Mouse (Mus musculus) small intestine, adult 2 months (tissue): ENCODE data around the gene Wwtr1. TPM values are rescaled to one million over a fixed set of nuclear protein-coding genes. Genes with fewer than 3 reads are reported as not detected.

ENCODE experiments used
- H3K27ac ChIP-seq: fragments of 200-500 bp; 2 replicates; pipeline ENCODE4 v1.5.1; 2012; ENCODE audit warnings: low read depth, low read length, control low read depth, inconsistent platforms; ENCODE audit not compliant: insufficient read depth
- H3K27me3 ChIP-seq: fragments of 200-500 bp; 2 replicates; pipeline ENCODE4 v1.6.1; 2012; ENCODE audit warnings: mild to moderate bottlenecking, moderate library complexity, low read length, inconsistent platforms; ENCODE audit not compliant: control insufficient read depth, insufficient read depth
- H3K36me3 ChIP-seq: fragments of 200-500 bp; 2 replicates; pipeline ENCODE4 v1.6.1; 2012; ENCODE audit warnings: mild to moderate bottlenecking, low read length, control low read depth, inconsistent platforms; ENCODE audit not compliant: control insufficient read depth, insufficient read depth
- H3K4me1 ChIP-seq: fragments of 200-500 bp; 2 replicates; pipeline ENCODE4 v1.6.1; 2012; ENCODE audit warnings: low read length, inconsistent platforms, mixed read lengths; ENCODE audit not compliant: control insufficient read depth, insufficient read depth, insufficient read length
- H3K4me3 ChIP-seq: fragments of 200-500 bp; 2 replicates; pipeline ENCODE4 v1.5.1; 2012; ENCODE audit warnings: low read depth, mild to moderate bottlenecking, control low read depth, inconsistent platforms, low read length, moderate library complexity
- CTCF ChIP-seq: fragments of 200-500 bp; IDR thresholded peaks from 2 replicates; pipeline ENCODE4 v1.5.1; 2012; ENCODE audit warnings: low read depth, mild to moderate bottlenecking, control low read depth, inconsistent platforms, low read length, moderate library complexity, mixed read lengths; ENCODE audit not compliant: insufficient replicate concordance, insufficient read length; ENCODE audit errors: extremely low read depth
- POLR2A ChIP-seq: fragments of 200-500 bp; IDR thresholded peaks from 2 replicates; pipeline ENCODE4 v1.6.1; 2012; ENCODE audit warnings: low read depth, mild to moderate bottlenecking, control low read depth, inconsistent platforms, low read length, moderate library complexity
- WGBS: fragments of 180-500 bp; shearing (Covaris S2); methylation state at CpG from one replicate; pipeline ENCODE4 v1.1.7; 2018; 5-methylcytosine and 5-hydroxymethylcytosine counted together
- polyA plus RNA-seq: library from polyadenylated mRNA; depleted of rRNA; stranded (reverse); fragments of >200 nt; gene quantifications from 2 replicates; pipeline ENCODE4 v1.2.3, GENCODE M21; 2012; rRNA removed

Wwtr1 gene
- polyA plus RNA-seq, 1 experiment: 5.4 TPM

DNA sequence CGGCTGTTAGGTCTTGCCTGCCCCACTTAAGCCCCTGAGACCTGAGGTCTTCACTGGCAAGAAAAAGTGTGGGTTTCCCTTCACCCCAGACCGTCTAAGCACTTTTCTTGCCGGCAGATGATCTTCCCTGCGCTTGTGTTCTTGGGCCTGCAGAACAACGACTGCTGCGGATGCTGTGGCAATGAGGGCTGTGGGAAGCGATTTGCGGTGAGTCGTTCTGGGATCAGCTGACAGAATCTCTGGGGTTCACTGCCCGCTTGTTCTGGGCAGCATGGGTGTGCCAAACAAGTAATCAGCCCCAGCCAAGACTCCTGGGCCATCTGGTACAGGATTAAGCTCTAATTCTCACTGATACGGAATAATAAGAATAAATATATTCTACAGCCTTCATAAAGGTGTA, 149.4 kb downstream of the Wwtr1 start:
- Histone ChIP-seq H3K4me1 (peaks cover 6% of the 10 kb centered on the region; the same call in 1 of the 2 replicates), H3K4me3 (peak overlapping the region; percentile 37), H3K27ac (no peak overlapping the region), H3K36me3 (no peaks in the 10 kb centered on the region), H3K27me3 (no peaks in the 10 kb centered on the region)
- 86% methylated on average over 11 of the region's 11 CpGs for WGBS
- TF ChIP-seq CTCF: no peak
- TF ChIP-seq POLR2A: no peak

DNA sequence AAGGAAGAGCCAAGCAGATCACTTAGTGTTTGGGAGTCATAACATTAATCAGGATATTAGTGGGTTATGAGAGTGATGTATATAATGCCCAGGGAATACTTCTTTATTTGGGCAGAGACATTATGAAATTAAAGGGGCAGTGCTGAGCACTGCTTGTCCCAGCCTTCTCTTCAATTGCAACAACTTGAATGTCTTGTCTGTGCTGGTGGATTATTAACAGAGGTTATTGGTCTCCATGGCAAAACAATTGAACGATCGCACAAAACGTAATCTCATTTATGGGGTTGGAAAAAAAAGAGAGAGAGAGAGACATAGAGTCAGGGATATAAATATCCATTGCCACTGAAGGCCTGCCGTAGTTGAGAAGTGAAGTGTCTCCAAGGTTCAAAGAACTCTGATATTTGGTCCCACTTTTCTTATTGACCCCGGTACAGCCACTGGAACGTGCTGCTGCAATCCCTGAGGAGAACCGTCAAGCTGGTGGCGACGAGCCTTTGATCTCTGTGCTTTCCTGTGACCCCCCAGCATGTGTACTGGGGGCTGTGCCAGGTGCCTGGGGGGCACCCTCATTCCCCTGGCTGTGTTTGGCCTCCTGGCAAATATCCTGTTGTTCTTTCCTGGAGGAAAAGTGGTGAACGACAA, 150.5 kb downstream of the Wwtr1 start, which contains the start of gene Tm4sf4:
Gene Tm4sf4 (plus strand): TSS at position 226 of the 642 bp plus-strand sequence.
- peak within 1 kb of the TSS; percentile 58 for H3K4me3 ChIP-seq
- no peaks in the 10 kb centered on the region for H3K27me3 ChIP-seq
- peaks cover 6% of the 10 kb centered on the region; the same call in 1 of the 2 replicates for H3K4me1 ChIP-seq
- TF ChIP-seq CTCF (no peak), POLR2A (no peak)
- WGBS: 33% methylated on average over 10 of the region's 10 CpGs
- H3K36me3 ChIP-seq: no peaks in the 10 kb centered on the region
- peak within 1 kb of the TSS; percentile 40 for H3K27ac ChIP-seq

DNA sequence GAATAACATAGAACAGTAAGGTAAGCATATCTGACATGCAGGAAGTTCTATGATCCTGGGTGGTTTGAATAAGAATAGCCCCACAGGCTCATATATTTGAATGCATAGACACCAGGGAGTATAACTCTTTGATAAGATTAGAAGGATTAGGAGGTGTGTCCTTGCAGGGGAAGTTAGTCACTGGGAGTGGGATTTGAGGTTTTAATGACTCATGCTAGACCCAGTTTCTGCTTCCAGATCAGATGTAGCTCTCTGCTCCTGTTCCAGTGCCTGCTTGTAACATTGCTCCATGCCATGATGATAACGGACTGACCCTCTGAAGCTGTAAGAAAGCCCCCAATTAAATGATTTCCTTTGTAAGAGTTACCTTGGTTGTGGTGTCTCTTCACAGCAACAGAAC, 155.1 kb downstream of the Wwtr1 start:
- Histone ChIP-seq H3K4me1 (peaks cover 5% of the 10 kb centered on the region; the same call in 1 of the 2 replicates), H3K27ac (no peak overlapping the region), H3K36me3 (no peaks in the 10 kb centered on the region), H3K27me3 (no peaks in the 10 kb centered on the region), H3K4me3 (no peak overlapping the region)
- WGBS: 90% methylated on average over 1 of the region's 1 CpGs
- no peak for TF ChIP-seq CTCF
- TF ChIP-seq POLR2A: no peak

DNA sequence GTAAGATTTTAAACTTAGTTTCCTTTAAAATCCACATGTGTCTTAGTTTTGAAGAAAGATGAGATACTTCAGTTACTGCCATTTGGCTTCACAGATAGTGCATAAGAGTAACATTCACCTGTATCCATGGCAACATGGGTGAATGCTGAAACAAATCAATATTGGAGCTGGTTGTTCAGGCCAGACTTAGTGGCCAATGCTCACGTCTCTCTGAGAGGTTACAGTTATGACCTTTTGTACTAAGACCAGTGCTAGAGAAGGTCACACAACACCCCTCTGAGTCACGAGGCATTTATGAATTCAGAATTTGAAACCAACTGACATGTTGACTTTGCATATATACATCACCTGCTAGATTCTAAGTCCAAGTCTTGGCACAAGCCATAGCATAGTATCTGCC, 155.5 kb downstream of the Wwtr1 start:
- TF ChIP-seq POLR2A (no peak), CTCF (no peak)
- Histone ChIP-seq H3K27me3 (no peaks in the 10 kb centered on the region), H3K36me3 (no peaks in the 10 kb centered on the region), H3K4me3 (no peak overlapping the region), H3K4me1 (peaks cover 2% of the 10 kb centered on the region; the same call in 1 of the 2 replicates), H3K27ac (no peak overlapping the region)
- 57% methylated on average over 2 of the region's 2 CpGs for WGBS

DNA sequence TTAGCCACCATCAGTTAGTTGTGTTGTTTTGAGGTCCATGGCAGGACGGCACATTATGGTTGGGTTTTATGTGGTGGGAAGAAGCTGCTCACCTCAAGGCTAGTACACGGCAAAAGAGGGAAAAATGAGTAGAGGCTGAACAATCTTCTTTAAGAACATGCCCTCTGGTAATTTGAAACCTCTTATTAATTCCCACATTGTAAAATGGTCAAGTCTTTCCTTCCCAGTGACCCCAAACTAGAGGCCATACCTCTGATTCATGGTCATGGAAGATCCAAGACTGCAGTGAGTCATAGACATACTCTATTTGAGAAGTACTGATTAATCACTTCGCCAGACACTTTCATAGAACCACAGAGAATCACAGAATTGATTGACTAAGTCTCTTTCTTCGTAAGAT, 164.2 kb downstream of the Wwtr1 start:
- Histone ChIP-seq H3K4me3 (no peak overlapping the region), H3K27ac (no peak overlapping the region), H3K4me1 (peaks cover 7% of the 10 kb centered on the region; the same call in 1 of the 2 replicates), H3K36me3 (no peaks in the 10 kb centered on the region), H3K27me3 (no peaks in the 10 kb centered on the region)
- 94% methylated on average over 4 of the region's 4 CpGs for WGBS
- TF ChIP-seq POLR2A (no peak), CTCF (no peak)

Other genes with a start within 250 kb of the Wwtr1 start
- 92.8 and 210 TPM in 2 replicates for gene Tm4sf4, start 150.6 kb downstream of the Wwtr1 start, polyA plus RNA-seq
- gene Commd2, start 75.8 kb upstream of the Wwtr1 start, polyA plus RNA-seq: 7.2 and 9.3 TPM in 2 replicates
- not detected in 2 replicates for gene Ankub1, start 116.9 kb upstream of the Wwtr1 start, polyA plus RNA-seq
- 10.8 and 29.1 TPM in 2 replicates for gene Rnf13, start 160.2 kb upstream of the Wwtr1 start, polyA plus RNA-seq